Mouse (Mus musculus): ENCODE data around the gene S100a10. TPM values are rescaled to one million over a fixed set of nuclear protein-coding genes. Genes with fewer than 3 reads are reported as not detected.

S100a10 gene
- polyA plus RNA-seq, 1 experiment from 2014 or later, result 407 TPM

GRCm38 (mm10) chr3:93581687-93582086, 26.8 kb downstream of the S100a10 start:
- no peaks in the 10 kb centered on the region for H3K9me3 ChIP-seq (ENCODE audit: control insufficient read depth, low read length)
- no peak overlapping the region for H3K27ac ChIP-seq (ENCODE audit: low read depth, low read length)
- no peak overlapping the region for H3K4me3 ChIP-seq (ENCODE audit: low read length)
- no peak overlapping the region for H3K4me2 ChIP-seq (replicated peaks; ENCODE audit: low read depth, low read length)
- no peaks in the 10 kb centered on the region for H3K27me3 ChIP-seq (ENCODE audit: control insufficient read depth, insufficient read depth, low read length)
- no peaks in the 10 kb centered on the region for H3K4me1 ChIP-seq (ENCODE audit: control insufficient read depth, insufficient read depth, low read length)
- H3K36me3 ChIP-seq (ENCODE audit: control insufficient read depth, insufficient read depth, low read length), result no peaks in the 10 kb centered on the region
- no peak for ATAC-seq (ENCODE audit: low FRiP score, low TSS enrichment)
- WGBS, result 86% methylated on average over 4 of the region's 4 CpGs
- no peak overlapping the region for H3K9ac ChIP-seq (ENCODE audit: low read depth, low read length)

GRCm38 (mm10) chr3:93583056-93583455, 28.2 kb downstream of the S100a10 start:
- no peaks in the 10 kb centered on the region for H3K27me3 ChIP-seq (ENCODE audit: control insufficient read depth, insufficient read depth, low read length)
- WGBS, result 72% methylated on average over 2 of the region's 2 CpGs
- no peak for ATAC-seq (ENCODE audit: low FRiP score, low TSS enrichment)

GRCm38 (mm10) chr3:93589629-93590028, 34.7 kb downstream of the S100a10 start:
- H3K9ac ChIP-seq (ENCODE audit: low read depth, low read length), result no peak overlapping the region
- no peak overlapping the region for H3K4me2 ChIP-seq (replicated peaks; ENCODE audit: low read depth, low read length)
- no peak overlapping the region for H3K27ac ChIP-seq (ENCODE audit: low read depth, low read length)
- 85% methylated on average over 5 of the region's 5 CpGs for WGBS
- ATAC-seq (ENCODE audit: low FRiP score, low TSS enrichment), result no peak
- H3K27me3 ChIP-seq (ENCODE audit: control insufficient read depth, insufficient read depth, low read length), result no peaks in the 10 kb centered on the region
- H3K4me3 ChIP-seq (ENCODE audit: low read length), result no peak overlapping the region
- no peaks in the 10 kb centered on the region for H3K36me3 ChIP-seq (ENCODE audit: control insufficient read depth, insufficient read depth, low read length)
- no peaks in the 10 kb centered on the region for H3K9me3 ChIP-seq (ENCODE audit: control insufficient read depth, low read length)
- H3K4me1 ChIP-seq (ENCODE audit: control insufficient read depth, insufficient read depth, low read length), result no peaks in the 10 kb centered on the region

More at GRCm38 (mm10) chr3:93583056-93583455, 28.2 kb downstream of the S100a10 start:
- Histone ChIP-seq H3K4me2 (replicated peaks; ENCODE audit: low read depth, low read length) (no peak overlapping the region), H3K36me3 (ENCODE audit: control insufficient read depth, insufficient read depth, low read length) (no peaks in the 10 kb centered on the region), H3K4me3 (ENCODE audit: low read length) (no peak overlapping the region), H3K27ac (ENCODE audit: low read depth, low read length) (no peak overlapping the region), H3K9ac (ENCODE audit: low read depth, low read length) (no peak overlapping the region), H3K4me1 (ENCODE audit: control insufficient read depth, insufficient read depth, low read length) (no peaks in the 10 kb centered on the region), H3K9me3 (ENCODE audit: control insufficient read depth, low read length) (no peaks in the 10 kb centered on the region)

- no peaks in the 10 kb centered on the region for H3K27me3 ChIP-seq (ENCODE audit: control insufficient read depth, insufficient read depth, low read length)
- H3K9ac ChIP-seq (ENCODE audit: low read depth, low read length), result no peak overlapping the region
- whole genome bisulfite sequencing, result 87% methylated on average over 1 of the region's 1 CpGs
- ATAC-seq (ENCODE audit: low FRiP score, low TSS enrichment), result no peak
- no peaks in the 10 kb centered on the region for H3K9me3 ChIP-seq (ENCODE audit: control insufficient read depth, low read length)
- H3K4me2 ChIP-seq (replicated peaks; ENCODE audit: low read depth, low read length), result no peak overlapping the region
- H3K27ac ChIP-seq (ENCODE audit: low read depth, low read length), result no peak overlapping the region
- H3K4me3 ChIP-seq (ENCODE audit: low read length), result no peak overlapping the region
- no peaks in the 10 kb centered on the region for H3K4me1 ChIP-seq (ENCODE audit: control insufficient read depth, insufficient read depth, low read length)
- H3K36me3 ChIP-seq (ENCODE audit: control insufficient read depth, insufficient read depth, low read length), result no peaks in the 10 kb centered on the region
These were observed 35.4 kb downstream of the S100a10 start for GRCm38 (mm10) chr3:93590256-93590655.

- no peaks in the 10 kb centered on the region for H3K36me3 ChIP-seq (ENCODE audit: control insufficient read depth, insufficient read depth, low read length)
- WGBS, result 77% methylated on average over 2 of the region's 2 CpGs
- H3K4me1 ChIP-seq (ENCODE audit: control insufficient read depth, insufficient read depth, low read length), result peaks cover 8% of the 10 kb centered on the region
- no peak overlapping the region for H3K9ac ChIP-seq (ENCODE audit: low read depth, low read length)
- no peak overlapping the region for H3K27ac ChIP-seq (ENCODE audit: low read depth, low read length)
- H3K4me3 ChIP-seq (ENCODE audit: low read length), result no peak overlapping the region
- no peak for ATAC-seq (ENCODE audit: low FRiP score, low TSS enrichment)
- H3K9me3 ChIP-seq (ENCODE audit: control insufficient read depth, low read length), result no peaks in the 10 kb centered on the region
- no peaks in the 10 kb centered on the region for H3K27me3 ChIP-seq (ENCODE audit: control insufficient read depth, insufficient read depth, low read length)
- no peak overlapping the region for H3K4me2 ChIP-seq (replicated peaks; ENCODE audit: low read depth, low read length)
These were observed 37.2 kb downstream of the S100a10 start for GRCm38 (mm10) chr3:93592100-93592499.

GRCm38 (mm10) chr3:93592976-93593375, 38.1 kb downstream of the S100a10 start:
- H3K4me1 ChIP-seq (ENCODE audit: control insufficient read depth, insufficient read depth, low read length), result peaks cover 14% of the 10 kb centered on the region
- no peak overlapping the region for H3K27ac ChIP-seq (ENCODE audit: low read depth, low read length)
- no peak overlapping the region for H3K4me2 ChIP-seq (replicated peaks; ENCODE audit: low read depth, low read length)
- no peak overlapping the region for H3K4me3 ChIP-seq (ENCODE audit: low read length)
- H3K9ac ChIP-seq (ENCODE audit: low read depth, low read length), result no peak overlapping the region
- WGBS, result 73% methylated on average over 4 of the region's 4 CpGs
- H3K9me3 ChIP-seq (ENCODE audit: control insufficient read depth, low read length), result no peaks in the 10 kb centered on the region
- no peak for ATAC-seq (ENCODE audit: low FRiP score, low TSS enrichment)
- no peaks in the 10 kb centered on the region for H3K36me3 ChIP-seq (ENCODE audit: control insufficient read depth, insufficient read depth, low read length)
- H3K27me3 ChIP-seq (ENCODE audit: control insufficient read depth, insufficient read depth, low read length), result no peaks in the 10 kb centered on the region

GRCm38 (mm10) chr3:93593512-93593911, 38.6 kb downstream of the S100a10 start:
- 73% methylated on average over 1 of the region's 1 CpGs for WGBS
- no peaks in the 10 kb centered on the region for H3K36me3 ChIP-seq (ENCODE audit: control insufficient read depth, insufficient read depth, low read length)
- no peak for ATAC-seq (ENCODE audit: low FRiP score, low TSS enrichment)

GRCm38 (mm10) chr3:93596632-93597031, 41.8 kb downstream of the S100a10 start:
- no peaks in the 10 kb centered on the region for H3K36me3 ChIP-seq (ENCODE audit: control insufficient read depth, insufficient read depth, low read length)
- WGBS, result 72% methylated on average over 1 of the region's 1 CpGs
- peaks cover 18% of the 10 kb centered on the region for H3K4me1 ChIP-seq (ENCODE audit: control insufficient read depth, insufficient read depth, low read length)
- peak overlapping the region; percentile 87 for H3K27ac ChIP-seq (ENCODE audit: low read depth, low read length)
- no peak overlapping the region for H3K4me3 ChIP-seq (ENCODE audit: low read length)
- no peak overlapping the region for H3K4me2 ChIP-seq (replicated peaks; ENCODE audit: low read depth, low read length)
- no peaks in the 10 kb centered on the region for H3K27me3 ChIP-seq (ENCODE audit: control insufficient read depth, insufficient read depth, low read length)
- no peak overlapping the region for H3K9ac ChIP-seq (ENCODE audit: low read depth, low read length)
- ATAC-seq (ENCODE audit: low FRiP score, low TSS enrichment), result no peak
- no peaks in the 10 kb centered on the region for H3K9me3 ChIP-seq (ENCODE audit: control insufficient read depth, low read length)

More at GRCm38 (mm10) chr3:93593512-93593911, 38.6 kb downstream of the S100a10 start:
- H3K27ac ChIP-seq (ENCODE audit: low read depth, low read length), result no peak overlapping the region
- H3K9ac ChIP-seq (ENCODE audit: low read depth, low read length), result no peak overlapping the region
- no peaks in the 10 kb centered on the region for H3K27me3 ChIP-seq (ENCODE audit: control insufficient read depth, insufficient read depth, low read length)
- H3K4me3 ChIP-seq (ENCODE audit: low read length), result no peak overlapping the region
- no peaks in the 10 kb centered on the region for H3K9me3 ChIP-seq (ENCODE audit: control insufficient read depth, low read length)
- no peak overlapping the region for H3K4me2 ChIP-seq (replicated peaks; ENCODE audit: low read depth, low read length)
- H3K4me1 ChIP-seq (ENCODE audit: control insufficient read depth, insufficient read depth, low read length), result peaks cover 18% of the 10 kb centered on the region

GRCm38 (mm10) chr3:93597221-93597913, 42.5 kb downstream of the S100a10 start:
- no peaks in the 10 kb centered on the region for H3K27me3 ChIP-seq (ENCODE audit: control insufficient read depth, insufficient read depth, low read length)
- H3K9me3 ChIP-seq (ENCODE audit: control insufficient read depth, low read length), result no peaks in the 10 kb centered on the region
- H3K4me2 ChIP-seq (replicated peaks; ENCODE audit: low read depth, low read length), result no peak overlapping the region
- no peaks in the 10 kb centered on the region for H3K36me3 ChIP-seq (ENCODE audit: control insufficient read depth, insufficient read depth, low read length)
- H3K9ac ChIP-seq (ENCODE audit: low read depth, low read length), result no peak overlapping the region
- peak overlapping the region; percentile 90 for H3K27ac ChIP-seq (ENCODE audit: low read depth, low read length)
- ATAC-seq (ENCODE audit: low FRiP score, low TSS enrichment), result peak; percentile 97
- H3K4me3 ChIP-seq (ENCODE audit: low read length), result no peak overlapping the region
- H3K4me1 ChIP-seq (ENCODE audit: control insufficient read depth, insufficient read depth, low read length), result peaks cover 18% of the 10 kb centered on the region
- WGBS, result 12% methylated on average over 5 of the region's 5 CpGs
